Mouse (Mus musculus) cerebellum, adult 2 months (tissue): ENCODE measurements around the gene Fam184a.

Source experiments
- CTCF ChIP-seq: fragments of 200-500 bp; IDR thresholded peaks from 2 replicates; pipeline ENCODE4 v1.5.1; 2011; ENCODE audit warnings: low read depth, mild to moderate bottlenecking, control low read depth, low read length, moderate library complexity, borderline replicate concordance; ENCODE audit not compliant: insufficient read depth
- POLR2A ChIP-seq: fragments of 200-500 bp; IDR thresholded peaks from 2 replicates; pipeline ENCODE4 v1.6.1; 2011; ENCODE audit warnings: low read length, control low read depth, borderline replicate concordance; ENCODE audit not compliant: insufficient read depth

DNA sequence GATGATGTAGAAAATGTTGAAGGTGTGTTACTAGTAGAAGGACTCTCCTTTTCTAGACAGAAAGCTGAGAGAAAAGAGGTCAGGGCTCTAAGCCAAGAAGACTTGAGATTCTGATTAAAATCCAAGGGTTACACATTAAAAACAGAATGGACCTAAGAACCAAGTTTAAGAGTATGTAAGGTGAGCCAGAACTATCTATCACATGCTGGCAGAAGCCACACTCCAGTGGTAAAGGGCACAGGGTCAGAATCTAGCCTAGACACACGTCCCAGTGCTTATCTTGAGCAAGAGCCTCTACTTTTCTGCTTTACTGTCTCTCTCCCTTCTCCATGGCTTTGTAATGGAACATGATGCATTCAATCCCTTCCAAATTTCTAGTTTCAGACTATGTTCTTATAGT lies 137.0 kb downstream of the Fam184a start:
- no peak for TF ChIP-seq CTCF
- no peak for TF ChIP-seq POLR2A
